Mouse (Mus musculus) stomach, embryonic 14.5 days (tissue): ENCODE data around the gene Dcun1d3. TPM values are rescaled to one million over a fixed set of nuclear protein-coding genes. Genes with fewer than 3 reads are reported as not detected.

ENCODE experiments used
- ATAC-seq: fragments of 200-750 bp; cut with Nextera tagmentation; 2 replicates; pipeline ENCODE4 v1.8.0; 2017; ENCODE audit warnings: low read depth, moderate TSS enrichment; ENCODE audit not compliant: insufficient number of reproducible peaks, insufficient read depth, low FRiP score
- H3K27ac ChIP-seq: fragments of 300-500 bp; sonication (generic); 2 replicates; pipeline ENCODE4 v1.5.1; 2014; ENCODE audit warnings: mild to moderate bottlenecking, low read length, moderate library complexity, mixed read lengths
- H3K27me3 ChIP-seq: fragments of 300-500 bp; sonication (generic); 2 replicates; pipeline ENCODE4 v1.6.1; 2014; ENCODE audit warnings: low read length, control low read depth, mixed read lengths; ENCODE audit not compliant: control insufficient read depth, insufficient read depth
- H3K36me3 ChIP-seq: fragments of 300-500 bp; sonication (generic); 2 replicates; pipeline ENCODE4 v1.6.1; 2014; ENCODE audit warnings: mild to moderate bottlenecking, control low read depth, low read length, moderate library complexity, mixed read lengths; ENCODE audit not compliant: control insufficient read depth, insufficient read depth
- H3K4me1 ChIP-seq: fragments of 300-500 bp; sonication (generic); 2 replicates; pipeline ENCODE4 v1.6.1; 2014; ENCODE audit warnings: low read length, control low read depth, mixed read lengths; ENCODE audit not compliant: control insufficient read depth, insufficient read depth
- H3K4me2 ChIP-seq: fragments of 300-500 bp; sonication (generic); replicated peaks from 2 replicates; pipeline ENCODE4 v1.6.1; 2014; ENCODE audit warnings: low read depth, low read length, control low read depth
- H3K4me3 ChIP-seq: fragments of 300-500 bp; sonication (generic); 2 replicates; pipeline ENCODE4 v1.5.1; 2014; ENCODE audit warnings: low read depth, low read length, control low read depth
- H3K9ac ChIP-seq: fragments of 300-500 bp; sonication (generic); replicated peaks from 2 replicates; pipeline ENCODE4 v1.6.1; 2014; ENCODE audit warnings: low read depth, mild to moderate bottlenecking, control low read depth, low read length, moderate library complexity, mixed read lengths
- H3K9me3 ChIP-seq: fragments of 300-500 bp; sonication (generic); 2 replicates; pipeline ENCODE4 v1.6.1; 2016; ENCODE audit warnings: low read depth, low read length, control low read depth; ENCODE audit not compliant: control insufficient read depth
- WGBS: fragments of 180-500 bp; shearing (Covaris S2); extraction: QIAGEN DNeasy Blood & Tissue Kit; methylation state at CpG from one replicate; pipeline ENCODE4 v1.1.7; 2014; 5-methylcytosine and 5-hydroxymethylcytosine counted together
- polyA plus RNA-seq: library from polyadenylated mRNA; unstranded; fragments of >200 nt; fragmentation: Nextera tagmentation; extraction: Ambion mirVana; gene quantifications from 2 replicates; pipeline ENCODE4 v1.2.1, GENCODE M21; 2014

The Dcun1d3 gene
- polyA plus RNA-seq, 1 experiment from 2014 or later, result 5.5 TPM

DNA sequence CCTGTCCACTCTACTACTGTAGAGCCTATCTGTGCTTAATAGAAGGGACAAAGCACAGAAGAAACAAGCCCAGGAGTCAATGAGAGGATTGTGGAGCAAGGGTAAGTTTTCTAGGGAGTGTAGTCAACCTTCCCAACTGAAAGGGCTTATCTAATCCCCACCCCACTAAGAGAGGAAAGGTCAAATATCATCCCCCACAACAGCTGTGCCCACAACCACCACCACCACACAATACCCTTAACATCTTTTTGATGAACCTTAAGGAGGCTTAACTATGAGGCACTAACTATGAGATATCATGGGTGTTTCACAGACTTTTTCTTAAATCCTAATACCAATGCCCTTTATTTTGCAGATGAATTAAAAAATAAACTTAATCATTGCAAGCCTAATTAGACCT, 43.6 kb downstream of the Dcun1d3 start:
- no peak for ATAC-seq
- Histone ChIP-seq H3K4me2 (no peak overlapping the region), H3K36me3 (peaks cover 6% of the 10 kb centered on the region; the same call in 1 of the 2 replicates), H3K4me1 (no peaks in the 10 kb centered on the region), H3K9me3 (no peaks in the 10 kb centered on the region), H3K9ac (no peak overlapping the region), H3K4me3 (no peak overlapping the region), H3K27me3 (no peaks in the 10 kb centered on the region), H3K27ac (no peak overlapping the region)

DNA sequence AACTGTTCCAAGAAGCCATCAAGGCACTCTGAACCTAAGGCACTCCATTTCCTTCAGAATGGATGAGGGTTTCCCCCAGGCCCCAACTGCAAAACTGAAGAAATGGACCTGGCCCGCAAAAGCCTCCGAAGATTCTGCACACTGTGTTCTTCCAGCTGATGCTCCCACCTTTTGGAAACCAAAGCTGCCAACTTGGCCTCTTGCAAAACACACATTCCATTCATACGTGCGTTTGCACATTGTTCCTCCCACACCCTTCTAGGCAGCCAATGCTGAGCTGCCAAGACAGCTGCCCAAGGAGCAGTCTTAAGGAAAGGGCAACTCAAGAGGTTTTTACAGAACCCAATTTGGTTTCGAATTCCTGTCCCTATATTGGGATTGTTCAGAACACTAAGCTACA, 45.4 kb downstream of the Dcun1d3 start:
- Histone ChIP-seq H3K36me3 (0 out of 2 replicates have a peak, but pooled peaks cover 5% of the 10 kb centered on the region), H3K4me1 (no peaks in the 10 kb centered on the region), H3K9ac (no peak overlapping the region), H3K4me2 (no peak overlapping the region), H3K27me3 (no peaks in the 10 kb centered on the region), H3K27ac (no peak overlapping the region), H3K9me3 (no peaks in the 10 kb centered on the region), H3K4me3 (no peak overlapping the region)
- WGBS, result 71% methylated on average over 5 of the region's 5 CpGs
- ATAC-seq, result no peak

DNA sequence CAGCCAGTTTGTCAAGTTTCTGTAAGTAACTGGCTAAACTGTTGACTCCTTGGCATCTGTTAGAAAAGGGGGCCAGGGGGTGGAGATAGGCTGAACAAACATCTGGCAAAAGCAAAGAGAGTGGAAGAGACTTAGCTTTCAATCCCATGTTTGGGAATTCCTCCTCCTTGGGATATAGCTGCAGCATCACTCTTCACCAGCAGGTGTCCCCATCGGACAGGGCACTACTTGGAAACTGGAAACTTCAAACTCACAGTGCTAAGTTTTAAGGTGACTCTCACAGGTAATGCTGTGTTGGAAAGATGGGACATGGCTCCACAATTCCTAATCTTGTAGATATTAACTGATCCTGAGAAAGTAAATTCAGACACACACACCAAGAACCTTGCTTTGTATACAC, 47.0 kb downstream of the Dcun1d3 start:
- no peak overlapping the region for H3K4me3 ChIP-seq
- no peaks in the 10 kb centered on the region for H3K9me3 ChIP-seq
- no peak for ATAC-seq
- no peak overlapping the region for H3K27ac ChIP-seq
- H3K27me3 ChIP-seq, result no peaks in the 10 kb centered on the region
- H3K4me1 ChIP-seq, result no peaks in the 10 kb centered on the region
- 0% methylated on average over 1 of the region's 1 CpGs for WGBS
- peaks cover 10% of the 10 kb centered on the region for H3K36me3 ChIP-seq
- no peak overlapping the region for H3K4me2 ChIP-seq
- H3K9ac ChIP-seq, result no peak overlapping the region

DNA sequence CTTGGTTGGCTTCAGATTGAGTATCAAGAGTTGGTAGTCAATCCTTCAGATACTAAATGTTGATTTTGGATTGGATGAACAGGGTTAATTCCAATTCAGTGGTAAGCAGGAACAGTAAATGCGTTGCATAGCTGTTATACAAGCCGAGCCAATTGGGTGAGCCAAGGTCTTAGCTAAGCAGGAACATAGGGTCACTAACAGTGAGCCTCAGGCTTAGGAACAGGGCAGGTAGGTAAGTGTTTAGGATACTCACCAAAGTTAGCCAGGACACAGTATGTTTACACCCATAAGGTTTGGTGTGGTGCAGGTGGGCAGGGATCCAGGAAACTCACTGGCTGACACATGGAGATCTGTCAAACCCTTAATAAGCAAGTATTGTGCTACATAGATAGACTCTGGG, 48.7 kb downstream of the Dcun1d3 start:
- no peak overlapping the region for H3K4me2 ChIP-seq
- no peaks in the 10 kb centered on the region for H3K9me3 ChIP-seq
- 95% methylated on average over 2 of the region's 2 CpGs for WGBS
- H3K27ac ChIP-seq, result no peak overlapping the region
- H3K4me1 ChIP-seq, result no peaks in the 10 kb centered on the region
- ATAC-seq, result no peak
- no peak overlapping the region for H3K9ac ChIP-seq
- no peak overlapping the region for H3K4me3 ChIP-seq
- H3K27me3 ChIP-seq, result no peaks in the 10 kb centered on the region
- peaks cover 17% of the 10 kb centered on the region for H3K36me3 ChIP-seq

DNA sequence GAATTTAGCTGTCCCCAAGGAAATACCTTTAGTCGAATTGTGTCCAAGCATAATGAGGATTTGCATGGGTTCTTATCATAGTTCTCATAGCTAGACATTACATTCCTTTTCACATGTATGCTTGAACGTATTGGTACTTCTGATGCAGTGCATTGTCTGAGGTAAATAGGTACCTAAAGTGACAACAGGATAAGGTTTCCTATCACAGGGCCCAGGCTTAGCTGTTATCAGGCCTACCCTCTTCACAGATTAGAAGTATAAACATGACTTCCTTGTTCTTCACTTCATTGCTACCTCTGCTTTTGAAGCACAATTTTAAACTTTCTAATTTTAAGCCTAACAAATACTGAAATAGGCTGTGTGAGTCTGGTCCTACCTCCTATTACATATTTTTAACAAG, 50.6 kb downstream of the Dcun1d3 start:
- WGBS, result 72% methylated on average over 2 of the region's 2 CpGs
- H3K9me3 ChIP-seq, result no peaks in the 10 kb centered on the region
- no peak for ATAC-seq

DNA sequence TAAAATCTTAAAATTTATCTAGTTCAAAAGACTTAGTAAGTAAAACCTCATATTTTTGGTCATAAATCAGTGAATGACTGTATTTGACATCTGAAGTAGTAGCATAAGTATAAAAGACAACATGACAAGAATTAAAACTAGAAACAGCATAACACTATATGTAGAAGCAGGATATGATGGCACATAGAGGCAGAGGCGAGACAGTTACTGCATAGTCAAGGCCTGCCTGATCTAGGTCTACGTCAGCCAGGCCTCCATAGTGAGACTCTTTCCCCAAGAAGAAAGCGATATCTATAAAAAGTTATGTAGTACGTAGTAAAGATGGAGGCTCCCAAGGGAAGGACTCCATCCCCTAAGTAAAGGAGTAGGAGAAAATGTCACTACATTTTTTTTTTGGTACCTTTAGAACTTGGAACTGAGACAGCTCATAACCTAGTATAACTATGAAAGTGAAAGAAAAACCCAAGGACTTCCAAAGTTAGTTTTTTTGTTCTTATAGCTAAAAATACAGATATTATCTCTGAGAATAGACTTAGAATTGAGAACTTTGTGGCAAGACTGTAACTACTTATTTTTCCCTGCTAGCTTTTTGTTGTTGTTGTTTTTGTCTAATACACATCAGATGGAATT, 54.2 kb downstream of the Dcun1d3 start:
- H3K4me2 ChIP-seq, result no peak overlapping the region
- H3K36me3 ChIP-seq, result peaks cover 14% of the 10 kb centered on the region
- H3K4me1 ChIP-seq, result no peaks in the 10 kb centered on the region
- no peak for ATAC-seq
- no peak overlapping the region for H3K27ac ChIP-seq
- no peak overlapping the region for H3K4me3 ChIP-seq
- no peaks in the 10 kb centered on the region for H3K9me3 ChIP-seq
- no peaks in the 10 kb centered on the region for H3K27me3 ChIP-seq
- no peak overlapping the region for H3K9ac ChIP-seq
- 93% methylated on average over 4 of the region's 4 CpGs for WGBS

More for the DNA sequence above, 50.6 kb downstream of the Dcun1d3 start:
- no peaks in the 10 kb centered on the region for H3K4me1 ChIP-seq
- no peak overlapping the region for H3K9ac ChIP-seq
- peaks cover 20% of the 10 kb centered on the region for H3K36me3 ChIP-seq
- no peak overlapping the region for H3K4me3 ChIP-seq
- no peak overlapping the region for H3K27ac ChIP-seq
- H3K4me2 ChIP-seq, result no peak overlapping the region
- H3K27me3 ChIP-seq, result no peaks in the 10 kb centered on the region

DNA sequence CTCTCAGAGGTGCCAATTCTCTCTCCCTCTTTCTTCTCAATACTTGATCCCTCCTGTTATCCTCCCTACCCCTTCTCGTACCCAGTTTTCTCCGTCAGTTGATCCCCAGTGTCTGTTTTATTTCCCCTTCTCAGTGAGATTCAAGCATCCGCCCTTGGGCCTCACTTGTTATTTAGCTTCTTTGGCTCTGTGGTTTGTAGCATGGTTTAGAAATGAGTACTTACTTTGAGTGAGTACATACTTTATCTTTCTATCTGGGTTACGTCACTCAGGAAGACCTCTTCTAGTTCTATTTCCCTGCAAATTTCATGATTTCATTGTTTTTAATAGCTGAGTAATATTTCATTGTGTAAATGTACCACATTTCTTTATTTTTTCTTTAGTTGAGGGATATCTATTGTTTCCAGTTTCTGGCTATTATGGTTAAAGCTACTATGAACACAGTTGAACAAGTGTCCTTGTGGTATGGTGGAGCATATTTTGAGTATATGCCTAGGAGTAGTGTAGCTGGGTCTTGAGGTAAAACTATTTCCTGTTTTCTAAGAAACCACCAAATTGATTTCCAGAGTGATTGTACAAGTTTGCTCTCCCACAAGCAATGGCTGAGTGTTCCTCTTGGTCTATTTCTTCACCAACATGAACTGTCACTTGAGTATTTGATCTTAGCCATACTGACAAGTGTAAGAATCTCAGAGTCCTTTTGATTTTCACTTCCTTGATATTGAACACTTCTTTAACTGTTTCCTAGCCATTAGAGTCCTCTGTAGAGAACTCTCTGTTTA, 59.9 kb downstream of the Dcun1d3 start:
- 90% methylated on average over 4 of the region's 4 CpGs for WGBS
- no peak for ATAC-seq
- no peak overlapping the region for H3K4me2 ChIP-seq

DNA sequence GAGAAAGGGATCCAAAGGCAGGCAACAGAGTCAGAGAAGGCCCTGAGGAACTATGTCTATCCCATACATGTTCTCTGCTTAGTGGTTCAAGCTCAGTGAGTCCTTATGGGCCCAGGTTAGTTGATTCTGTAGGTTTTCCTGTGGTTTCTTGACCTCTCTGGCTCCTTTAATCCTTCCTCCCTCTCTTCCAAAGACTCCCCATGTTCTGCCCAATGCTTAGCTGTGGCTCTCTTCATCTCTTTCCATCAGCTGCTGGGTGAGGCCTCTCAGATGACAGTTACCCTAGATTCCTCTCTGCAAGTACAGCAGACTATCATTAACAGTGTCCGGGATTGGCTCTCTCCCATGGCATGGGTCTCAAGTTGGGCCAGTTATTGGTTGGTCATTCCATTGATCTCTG, 60.7 kb downstream of the Dcun1d3 start:
- H3K9me3 ChIP-seq, result no peaks in the 10 kb centered on the region
- no peak overlapping the region for H3K27ac ChIP-seq
- 97% methylated on average over 1 of the region's 1 CpGs for WGBS
- H3K36me3 ChIP-seq, result no peaks in the 10 kb centered on the region; the same call in 1 of the 2 replicates
- no peak overlapping the region for H3K4me3 ChIP-seq
- no peak overlapping the region for H3K9ac ChIP-seq
- H3K4me2 ChIP-seq, result no peak overlapping the region
- ATAC-seq, result no peak
- H3K4me1 ChIP-seq, result no peaks in the 10 kb centered on the region
- H3K27me3 ChIP-seq, result no peaks in the 10 kb centered on the region

More for the DNA sequence above, 59.9 kb downstream of the Dcun1d3 start:
- Histone ChIP-seq H3K4me1 (no peaks in the 10 kb centered on the region), H3K4me3 (no peak overlapping the region), H3K9me3 (no peaks in the 10 kb centered on the region), H3K27me3 (no peaks in the 10 kb centered on the region), H3K9ac (no peak overlapping the region), H3K27ac (no peak overlapping the region), H3K36me3 (peaks cover under 1% of the 10 kb centered on the region; the same call in 1 of the 2 replicates)
